Mouse (Mus musculus): ENCODE results near the gene Serinc2.

- TF ChIP-seq TAL1 (IDR thresholded peaks at IDR 0.05; ENCODE audit: low read length) (no peak), GATA1 (IDR thresholded peaks at IDR 0.05; ENCODE audit: low read length) (no peak)
Measured at GRCm38 (mm10) chr4:130306796-130307630, 28.0 kb upstream of the Serinc2 start.
